Mouse (Mus musculus) limb, embryonic 13.5 days (tissue): ENCODE measurements around the gene Dcaf12. TPM values are rescaled to one million over a fixed set of nuclear protein-coding genes. Genes with fewer than 3 reads are reported as not detected.

Experiments
- ATAC-seq: fragments of 200-750 bp; cut with Nextera tagmentation; 2 replicates; pipeline ENCODE4 v1.8.0; 2017; ENCODE audit warnings: low read depth, moderate number of reproducible peaks, moderate TSS enrichment; ENCODE audit not compliant: low FRiP score
- H3K27ac ChIP-seq: fragments of 300-500 bp; sonication (generic); 2 replicates; pipeline ENCODE4 v1.5.1; 2015; ENCODE audit warnings: inconsistent platforms, mild to moderate bottlenecking, moderate library complexity
- H3K27me3 ChIP-seq: fragments of 300-500 bp; sonication (generic); 2 replicates; pipeline ENCODE4 v1.6.1; 2015; ENCODE audit warnings: mild to moderate bottlenecking, inconsistent platforms
- H3K36me3 ChIP-seq: fragments of 300-500 bp; sonication (generic); 2 replicates; pipeline ENCODE4 v1.6.1; 2015; ENCODE audit warnings: inconsistent platforms, mild to moderate bottlenecking, moderate library complexity
- H3K4me1 ChIP-seq: fragments of 300-500 bp; sonication (generic); 2 replicates; pipeline ENCODE4 v1.6.1; 2015; ENCODE audit warnings: inconsistent platforms
- H3K4me2 ChIP-seq: fragments of 300-500 bp; sonication (generic); replicated peaks from 2 replicates; pipeline ENCODE4 v1.6.1; 2015; ENCODE audit warnings: inconsistent platforms, mild to moderate bottlenecking, moderate library complexity
- H3K4me3 ChIP-seq: fragments of 300-500 bp; sonication (generic); 2 replicates; pipeline ENCODE4 v1.5.1; 2015; ENCODE audit warnings: moderate library complexity, mild to moderate bottlenecking, inconsistent platforms
- H3K9ac ChIP-seq: fragments of 300-500 bp; sonication (generic); 2 replicates; pipeline ENCODE4 v1.6.1; 2015; ENCODE audit warnings: mild to moderate bottlenecking, inconsistent platforms
- H3K9me3 ChIP-seq: fragments of 300-500 bp; sonication (generic); 2 replicates; pipeline ENCODE4 v1.6.1; 2016; ENCODE audit warnings: inconsistent platforms
- WGBS: fragments of 180-500 bp; shearing (Covaris S2); methylation state at CpG from one replicate; pipeline ENCODE4 v1.1.7; 2015; 5-methylcytosine and 5-hydroxymethylcytosine counted together
- polyA plus RNA-seq: library from polyadenylated mRNA; unstranded; fragments of >200 nt; fragmentation: Nextera tagmentation; extraction: Ambion mirVana; gene quantifications from 2 replicates; pipeline ENCODE4 v1.2.1, GENCODE M21; 2015

The Dcaf12 gene
- polyA plus RNA-seq, 1 experiment from 2014 or later: 54.4 TPM

- 69% methylated on average over 4 of the region's 4 CpGs for WGBS
- Histone ChIP-seq H3K4me3 (no peak overlapping the region), H3K4me1 (no peaks in the 10 kb centered on the region; the same call in 1 of the 2 replicates), H3K36me3 (peaks cover 70% of the 10 kb centered on the region), H3K9me3 (no peaks in the 10 kb centered on the region), H3K27ac (no peak overlapping the region), H3K27me3 (no peaks in the 10 kb centered on the region), H3K9ac (no peak overlapping the region), H3K4me2 (no peak overlapping the region)
- no peak for ATAC-seq
Observed at GRCm38 (mm10) chr4:41266350-41266749, 48.3 kb downstream of the Dcaf12 start.

GRCm38 (mm10) chr4:41260691-41261090 lies 54.0 kb downstream of the Dcaf12 start:
- Histone ChIP-seq H3K4me2 (no peak overlapping the region), H3K9me3 (no peaks in the 10 kb centered on the region), H3K9ac (no peak overlapping the region), H3K27ac (no peak overlapping the region), H3K27me3 (no peaks in the 10 kb centered on the region), H3K4me1 (no peaks in the 10 kb centered on the region), H3K4me3 (no peak overlapping the region), H3K36me3 (peaks cover 37% of the 10 kb centered on the region)
- no peak for ATAC-seq

GRCm38 (mm10) chr4:41259019-41259418 lies 55.7 kb downstream of the Dcaf12 start:
- no peak overlapping the region for H3K4me3 ChIP-seq
- H3K36me3 ChIP-seq: peaks cover 27% of the 10 kb centered on the region
- H3K9me3 ChIP-seq: no peaks in the 10 kb centered on the region
- H3K27ac ChIP-seq: no peak overlapping the region
- H3K4me1 ChIP-seq: no peaks in the 10 kb centered on the region
- H3K4me2 ChIP-seq: no peak overlapping the region
- no peak overlapping the region for H3K9ac ChIP-seq
- whole genome bisulfite sequencing: 89% methylated on average over 4 of the region's 4 CpGs
- H3K27me3 ChIP-seq: no peaks in the 10 kb centered on the region
- ATAC-seq: no peak

GRCm38 (mm10) chr4:41257752-41258151 lies 56.9 kb downstream of the Dcaf12 start:
- 100% methylated on average over 1 of the region's 1 CpGs for WGBS
- Histone ChIP-seq H3K4me2 (no peak overlapping the region), H3K4me3 (no peak overlapping the region), H3K4me1 (no peaks in the 10 kb centered on the region), H3K27me3 (no peaks in the 10 kb centered on the region), H3K36me3 (peaks cover 29% of the 10 kb centered on the region), H3K27ac (no peak overlapping the region), H3K9ac (no peak overlapping the region), H3K9me3 (no peaks in the 10 kb centered on the region)
- ATAC-seq: no peak

GRCm38 (mm10) chr4:41255564-41256210 lies 59.0 kb downstream of the Dcaf12 start:
- WGBS: 88% methylated on average over 12 of the region's 12 CpGs
- no peaks in the 10 kb centered on the region for H3K27me3 ChIP-seq
- ATAC-seq: no peak
- no peak overlapping the region for H3K4me3 ChIP-seq
- no peak overlapping the region for H3K9ac ChIP-seq
- H3K4me2 ChIP-seq: no peak overlapping the region
- peaks cover 25% of the 10 kb centered on the region for H3K36me3 ChIP-seq
- H3K4me1 ChIP-seq: no peaks in the 10 kb centered on the region
- no peaks in the 10 kb centered on the region for H3K9me3 ChIP-seq
- no peak overlapping the region for H3K27ac ChIP-seq

GRCm38 (mm10) chr4:41253756-41254155 lies 60.9 kb downstream of the Dcaf12 start:
- H3K4me2 ChIP-seq: no peak overlapping the region
- no peaks in the 10 kb centered on the region for H3K27me3 ChIP-seq
- H3K9ac ChIP-seq: no peak overlapping the region
- peaks cover 38% of the 10 kb centered on the region for H3K36me3 ChIP-seq
- no peak for ATAC-seq
- no peak overlapping the region for H3K27ac ChIP-seq
- H3K9me3 ChIP-seq: no peaks in the 10 kb centered on the region
- H3K4me3 ChIP-seq: no peak overlapping the region
- WGBS: 48% methylated on average over 2 of the region's 2 CpGs
- H3K4me1 ChIP-seq: no peaks in the 10 kb centered on the region

- Histone ChIP-seq H3K27me3 (no peaks in the 10 kb centered on the region), H3K4me2 (no peak overlapping the region), H3K9me3 (no peaks in the 10 kb centered on the region), H3K27ac (no peak overlapping the region), H3K9ac (no peak overlapping the region), H3K4me3 (no peak overlapping the region), H3K36me3 (peaks cover 63% of the 10 kb centered on the region), H3K4me1 (no peaks in the 10 kb centered on the region)
- ATAC-seq: no peak
- 92% methylated on average over 2 of the region's 2 CpGs for WGBS
Observed at GRCm38 (mm10) chr4:41245408-41245807, 69.3 kb downstream of the Dcaf12 start.

Other genes with a start within 250 kb of the Dcaf12 start
- 6.7 and 7.7 TPM in 2 replicates for gene Aqp3, start 216.7 kb downstream of the Dcaf12 start, polyA plus RNA-seq
- 26.0 and 28.9 TPM in 2 replicates for gene Nol6, start 190.4 kb downstream of the Dcaf12 start, polyA plus RNA-seq
- gene Ube2r2, start 179.1 kb downstream of the Dcaf12 start, polyA plus RNA-seq: 94.5 and 98.1 TPM in 2 replicates
- 60.8 and 65.2 TPM in 2 replicates for gene Ubap2, start 39.7 kb downstream of the Dcaf12 start, polyA plus RNA-seq
- 54.6 and 54.8 TPM in 2 replicates for gene Ubap1, start 34.1 kb upstream of the Dcaf12 start, polyA plus RNA-seq
- 8.8 and 9.6 TPM in 2 replicates for gene Kif24, start 150.0 kb upstream of the Dcaf12 start, polyA plus RNA-seq
- gene Nudt2, start 150.3 kb upstream of the Dcaf12 start, polyA plus RNA-seq: 46.6 and 47.1 TPM in 2 replicates
- gene AI464131, start 188.2 kb upstream of the Dcaf12 start, polyA plus RNA-seq: 3.8 and 4.1 TPM in 2 replicates
- 1.5 and 1.6 TPM in 2 replicates for gene 1110017D15Rik, start 202.4 kb upstream of the Dcaf12 start, polyA plus RNA-seq